Comparison of ENCODE assay signal across 9 mouse cellular contexts in the genomic region with DNA sequence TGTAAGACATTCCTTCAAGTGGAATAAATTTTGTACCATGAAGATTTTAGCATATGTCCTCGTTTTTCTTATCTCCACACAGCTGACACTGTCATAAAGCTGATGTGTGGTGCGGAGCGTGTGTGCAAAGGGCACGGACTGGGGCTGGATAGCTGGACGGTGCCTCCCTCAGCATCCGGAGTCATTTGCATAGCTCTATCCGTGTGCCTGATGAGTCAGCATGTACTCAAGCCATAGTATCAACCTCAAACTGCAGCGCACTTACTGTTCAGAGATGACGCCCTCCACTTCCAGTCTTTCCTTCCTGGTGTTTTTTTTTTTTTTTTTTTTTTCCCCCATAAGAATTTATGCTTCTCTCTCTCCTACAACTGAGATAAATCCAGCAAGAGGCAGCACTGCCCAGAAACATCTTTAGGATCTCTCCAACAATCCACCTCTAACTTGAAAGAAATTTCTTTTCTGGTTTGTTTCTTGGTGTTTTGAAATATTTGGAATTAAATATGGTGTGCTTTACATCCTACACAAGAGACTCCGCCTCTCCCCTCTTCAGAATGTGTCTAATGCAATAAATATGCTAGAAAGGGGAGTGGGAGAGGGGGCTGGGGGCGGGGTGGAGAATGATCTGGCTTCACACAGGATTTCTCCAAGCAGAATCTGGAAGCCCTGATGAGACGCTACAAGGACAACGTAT. TPM values are rescaled to one million over a fixed set of nuclear protein-coding genes. Genes with fewer than 3 reads are reported as not detected.
DNase-seq lines count a peak whose midpoint lies in the region; ATAC-seq lines count a peak whose summit lies in the region.
"Had no signal": no experiment of that assay in that cellular context is flagged by ENCODE, and none has a peak within 500 bp of the region (broad histone marks: within the 10 kb centered on the region; RNA-seq: fewer than 3 reads in every experiment).

No protein-coding gene starts in this region.

- H3K27ac ChIP-seq in midbrain, embryonic 12.5 days (replicated peaks) = no peak overlapping the region
- H3K27ac ChIP-seq in midbrain, embryonic 11.5 days (ENCODE audit: low read depth, low read length) = no peak overlapping the region
- peak overlapping the region; percentile 65; the same call in 1 of the 2 replicates for H3K27ac ChIP-seq in limb, embryonic 10.5 days
- 0 out of 2 replicates have a peak overlapping the region, but pooled peaks have one; percentile 31 for H3K27ac ChIP-seq in stomach, embryonic 16.5 days (ENCODE audit: low read length)

- DNase-seq in adrenal gland, adult (ENCODE audit: inconsistent age in 2 of 2, low spot score in 1 of 2) = peak; percentile 24 to 53
- no peak for DNase-seq in adrenal gland, postnatal 4 days (ENCODE audit: low spot score in 2 of 2)
- no peak for DNase-seq in midbrain, embryonic 11.5 days (ENCODE audit: low spot score, missing footprints)
- no peak for DNase-seq in limb, embryonic 10.5 days (ENCODE audit: low spot score)
- DNase-seq in gastrocnemius, postnatal 10 days = no peak
- no peak for DNase-seq in cerebellum, adult 9-10 months

- H3K4me1 ChIP-seq in midbrain, embryonic 12.5 days = no peaks in the 10 kb centered on the region
- no peaks in the 10 kb centered on the region for H3K4me1 ChIP-seq in midbrain, embryonic 11.5 days (ENCODE audit: control insufficient read depth, insufficient read depth, low read length)
- H3K4me1 ChIP-seq in limb, embryonic 10.5 days = peaks cover 60% of the 10 kb centered on the region
- peaks cover 18% of the 10 kb centered on the region for H3K4me1 ChIP-seq in stomach, embryonic 16.5 days (ENCODE audit: control insufficient read depth, insufficient read depth, low read length)

- ATAC-seq in midbrain, embryonic 12.5 days (ENCODE audit: low FRiP score, low read depth) = no peak
- ATAC-seq in midbrain, embryonic 11.5 days (ENCODE audit: low FRiP score) = no peak
- peak; percentile 72 for ATAC-seq in stomach, embryonic 16.5 days (ENCODE audit: insufficient read depth, low FRiP score)

- 0 out of 2 replicates have a peak overlapping the region, but pooled peaks have one; percentile 31 for H3K9ac ChIP-seq in midbrain, embryonic 12.5 days (replicated peaks)
- H3K9ac ChIP-seq in midbrain, embryonic 11.5 days (ENCODE audit: low read length) = no peak overlapping the region
- no peak overlapping the region for H3K9ac ChIP-seq in stomach, embryonic 16.5 days (ENCODE audit: low read length)

- no peaks in the 10 kb centered on the region for H3K27me3 ChIP-seq in midbrain, embryonic 12.5 days
- no peaks in the 10 kb centered on the region for H3K27me3 ChIP-seq in midbrain, embryonic 11.5 days (ENCODE audit: control insufficient read depth, insufficient read depth, low read length)
- H3K27me3 ChIP-seq in limb, embryonic 10.5 days (ENCODE audit: low read depth, poor library complexity, severe bottlenecking) = no peaks in the 10 kb centered on the region
- H3K27me3 ChIP-seq in stomach, embryonic 16.5 days (ENCODE audit: control insufficient read depth, insufficient read depth, low read length) = no peaks in the 10 kb centered on the region

- no peak overlapping the region for H3K4me3 ChIP-seq in midbrain, embryonic 12.5 days
- no peak overlapping the region for H3K4me3 ChIP-seq in midbrain, embryonic 11.5 days (ENCODE audit: low read depth, low read length)
- peak overlapping the region; percentile 32 for H3K4me3 ChIP-seq in limb, embryonic 10.5 days
- H3K4me3 ChIP-seq in stomach, embryonic 16.5 days (replicated peaks; ENCODE audit: low read length) = no peak overlapping the region
- H3K4me3 ChIP-seq: erythroblast, embryonic 14.5 days had no signal

- H3K36me3 ChIP-seq in midbrain, embryonic 12.5 days = no peaks in the 10 kb centered on the region
- no peaks in the 10 kb centered on the region for H3K36me3 ChIP-seq in midbrain, embryonic 11.5 days (ENCODE audit: control insufficient read depth, insufficient read depth, low read length)
- H3K36me3 ChIP-seq in limb, embryonic 10.5 days = no peaks in the 10 kb centered on the region
- H3K36me3 ChIP-seq in stomach, embryonic 16.5 days (ENCODE audit: control insufficient read depth, insufficient read depth, low read length) = no peaks in the 10 kb centered on the region

- 53% methylated on average over 13 of the region's 13 CpGs for WGBS in midbrain, embryonic 12.5 days
- WGBS in midbrain, embryonic 11.5 days = 44% methylated on average over 13 of the region's 13 CpGs
- WGBS in limb, embryonic 10.5 days = 57% methylated on average over 13 of the region's 13 CpGs
- 29% methylated on average over 13 of the region's 13 CpGs for WGBS in stomach, embryonic 16.5 days

- H3K4me2 ChIP-seq in midbrain, embryonic 12.5 days (replicated peaks) = no peak overlapping the region
- no peak overlapping the region for H3K4me2 ChIP-seq in midbrain, embryonic 11.5 days
- peak overlapping the region; percentile 30 for H3K4me2 ChIP-seq in stomach, embryonic 16.5 days (ENCODE audit: low read depth, low read length)

- no peaks in the 10 kb centered on the region for H3K9me3 ChIP-seq in midbrain, embryonic 12.5 days
- H3K9me3 ChIP-seq in midbrain, embryonic 11.5 days (ENCODE audit: control insufficient read depth, low read length) = no peaks in the 10 kb centered on the region
- H3K9me3 ChIP-seq in limb, embryonic 10.5 days (replicated peaks) = no peaks in the 10 kb centered on the region
- no peaks in the 10 kb centered on the region for H3K9me3 ChIP-seq in stomach, embryonic 16.5 days (replicated peaks; ENCODE audit: control insufficient read depth, low read length)

RNA-seq across cellular contexts. Expression of a gene that starts 7.9 kb away (rescaled TPM):
- 10 to 100 TPM; 82.3 to 93.3 TPM for total RNA-seq in adrenal gland, postnatal 4 days (2021)
- polyA plus RNA-seq in midbrain, embryonic 12.5 days (2016; fragmentation: Nextera tagmentation; extraction: Ambion mirVana) = 190 and 192 TPM in 2 replicates
- polyA plus RNA-seq in midbrain, embryonic 11.5 days (2014; fragmentation: Nextera tagmentation; extraction: Ambion mirVana) = 183 and 197 TPM in 2 replicates
- polyA plus RNA-seq in limb, embryonic 10.5 days (2016; fragmentation: Nextera tagmentation; extraction: Ambion mirVana) = 200 and 201 TPM in 2 replicates
- polyA plus RNA-seq in stomach, embryonic 16.5 days (2015; fragmentation: Nextera tagmentation; extraction: Ambion mirVana) = 124 and 133 TPM in 2 replicates
- 10 to 100 TPM; 59.2 to 63.5 TPM for total RNA-seq in gastrocnemius, postnatal 10 days (2021)

RNA-seq across cellular contexts. Expression of a gene that starts 14.7 kb away (rescaled TPM):
- 1 to 10 TPM; 1.2 to 1.5 TPM for total RNA-seq in adrenal gland, postnatal 4 days (2021)
- polyA plus RNA-seq in midbrain, embryonic 12.5 days (2016; fragmentation: Nextera tagmentation; extraction: Ambion mirVana) = not detected in 2 replicates
- polyA plus RNA-seq in midbrain, embryonic 11.5 days (2014; fragmentation: Nextera tagmentation; extraction: Ambion mirVana) = not detected in 2 replicates
- 0.10 and 0.14 TPM in 2 replicates for polyA plus RNA-seq in limb, embryonic 10.5 days (2016; fragmentation: Nextera tagmentation; extraction: Ambion mirVana)
- 0.36 and 0.37 TPM in 2 replicates for polyA plus RNA-seq in stomach, embryonic 16.5 days (2015; fragmentation: Nextera tagmentation; extraction: Ambion mirVana)
- total RNA-seq in gastrocnemius, postnatal 10 days (2021) = under 1 TPM; 0.41 to 0.52 TPM
- polyA plus RNA-seq: erythroblast, embryonic 14.5 days had no signal

Comparison
In these comparisons a context has a peak if more than half of its experiments do, and no peak if none do; other contexts are left out.
1. DNase-seq: peak in adrenal gland, adult (2 of 2); none in adrenal gland, postnatal 4 days (0 of 2), midbrain, embryonic 11.5 days (single experiment), limb, embryonic 10.5 days (single experiment), gastrocnemius, postnatal 10 days (single experiment) and cerebellum, adult 9-10 months (single experiment).
2. H3K27ac ChIP-seq: peak in limb, embryonic 10.5 days (single experiment) and stomach, embryonic 16.5 days (single experiment); none in midbrain, embryonic 12.5 days (single experiment) and midbrain, embryonic 11.5 days (single experiment).